Mouse (Mus musculus) Muller cell, postnatal 12 days (primary cell): ENCODE data around the gene Chaf1a.
"Not testable (repeated sequence)": the region's sequence is repeated elsewhere in the genome, so short reads cannot be mapped to it uniquely, and the experiment has no call there.

Experiments used
- DNase-seq: peaks from one replicate; pipeline ENCODE4 v3.0.0-alpha.2; 2015; ENCODE audit errors: inconsistent ontology term

Chaf1a gene

GRCm38 (mm10) chr17:56092312-56092711 is 52.1 kb downstream of the Chaf1a start:
- no peak for DNase-seq

DNA sequence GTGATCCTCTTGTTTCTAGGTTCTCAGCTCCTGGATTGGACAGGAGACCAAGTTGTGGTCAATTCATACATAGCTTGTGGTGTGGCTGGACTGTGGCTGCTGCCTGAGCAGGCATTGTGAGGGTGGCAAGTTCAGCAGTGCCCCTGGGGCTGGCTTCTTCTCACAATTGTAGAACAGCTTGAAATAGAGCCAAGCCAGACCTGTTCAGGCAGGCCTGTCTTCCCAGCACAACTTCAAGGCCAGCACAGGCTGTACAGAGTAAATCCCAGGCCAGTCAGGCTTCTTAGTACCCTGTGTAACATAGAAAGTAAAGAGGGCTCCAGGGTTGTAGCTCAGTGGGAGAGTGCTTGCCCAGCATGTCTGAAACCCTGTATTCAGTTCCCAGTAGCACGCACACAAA is 52.6 kb downstream of the Chaf1a start:
- DNase-seq: peak; percentile 79

DNA sequence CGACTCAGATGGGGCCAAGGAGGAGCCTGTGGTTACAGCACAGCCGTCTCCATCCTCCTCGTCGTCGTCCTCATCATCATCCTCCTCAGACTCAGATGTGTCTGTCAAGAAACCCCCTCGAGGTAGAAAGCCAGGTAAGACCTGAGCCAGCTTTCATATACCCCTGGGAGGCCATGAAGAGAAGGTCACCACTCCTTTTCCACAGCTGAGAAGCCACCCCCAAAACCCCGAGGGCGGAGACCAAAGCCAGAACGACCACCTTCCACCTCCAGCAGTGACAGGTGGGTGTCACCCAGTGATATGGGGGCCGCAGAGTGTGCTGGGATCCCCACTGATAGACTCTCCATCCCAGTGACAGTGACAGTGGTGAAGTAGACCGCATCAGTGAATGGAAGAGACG is 56.6 kb downstream of the Chaf1a start:
- no peak for DNase-seq

GRCm38 (mm10) chr17:56098180-56098579 is 57.9 kb downstream of the Chaf1a start:
- no peak for DNase-seq

GRCm38 (mm10) chr17:56098711-56099572 is 58.7 kb downstream of the Chaf1a start:
- DNase-seq: no peak

- DNase-seq: no peak
These were observed 60.6 kb downstream of the Chaf1a start for GRCm38 (mm10) chr17:56100811-56101210.

GRCm38 (mm10) chr17:56102158-56102557 is 61.9 kb downstream of the Chaf1a start:
- DNase-seq: no peak

DNA sequence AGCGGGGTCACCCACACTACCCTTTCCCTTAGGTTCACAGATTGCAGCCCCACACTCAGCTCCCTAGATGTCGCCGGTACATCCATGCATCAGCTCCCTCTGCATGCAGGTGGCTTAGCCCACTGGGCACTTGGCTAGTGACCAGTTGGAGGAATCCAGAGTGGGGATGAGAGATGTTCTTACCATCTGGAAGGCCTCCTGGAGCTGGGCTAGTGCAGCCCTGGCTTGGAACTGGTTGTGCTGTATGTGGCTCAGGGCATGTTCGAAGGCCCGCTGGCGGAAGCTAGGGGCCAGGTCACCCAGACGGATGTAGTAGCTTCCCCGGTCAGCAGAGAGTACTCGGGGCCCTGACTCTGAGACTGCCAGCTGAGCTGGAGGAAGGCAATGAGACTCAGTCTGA is 62.7 kb downstream of the Chaf1a start:
- no peak for DNase-seq

- DNase-seq: no peak
These were observed 63.4 kb downstream of the Chaf1a start for GRCm38 (mm10) chr17:56103465-56104285.

DNA sequence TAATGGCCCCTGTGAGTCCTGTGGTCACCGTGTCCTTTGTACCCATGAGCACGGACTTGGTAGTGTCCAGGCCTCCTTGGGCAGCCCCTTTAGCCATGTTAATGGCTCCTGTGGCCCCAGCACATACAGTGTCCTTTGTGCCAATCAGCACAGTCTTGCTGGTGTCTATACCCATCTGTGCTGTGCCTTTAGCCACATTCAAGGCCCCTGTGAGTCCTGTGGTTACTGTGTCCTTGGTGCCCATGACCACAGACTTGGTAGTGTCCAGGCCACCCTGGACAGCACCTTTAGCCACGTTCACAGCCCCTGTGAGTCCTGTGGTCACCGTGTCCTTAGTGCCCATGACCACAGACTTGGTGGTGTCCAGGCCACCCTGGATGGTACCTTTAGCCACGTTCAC is 64.6 kb downstream of the Chaf1a start:
- not testable (repeated sequence) for DNase-seq

DNA sequence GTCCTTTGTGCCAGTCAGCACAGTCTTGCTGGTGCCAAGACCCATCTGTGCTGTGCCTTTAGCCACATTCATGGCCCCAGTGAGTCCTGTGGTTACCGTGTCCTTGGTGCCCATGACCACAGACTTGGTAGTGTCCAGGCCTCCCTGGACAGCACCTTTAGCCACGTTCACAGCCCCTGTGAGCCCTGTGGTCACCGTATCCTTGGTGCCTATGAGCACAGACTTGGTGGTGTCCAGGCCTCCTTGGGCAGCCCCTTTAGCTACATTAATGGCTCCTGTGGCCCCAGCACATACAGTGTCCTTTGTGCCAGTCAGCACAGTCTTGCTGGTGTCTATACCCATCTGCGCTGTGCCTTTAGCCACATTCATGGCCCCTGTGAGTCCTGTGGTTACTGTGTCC is 66.2 kb downstream of the Chaf1a start:
- DNase-seq: not testable (repeated sequence)

- DNase-seq: no peak
These were observed 66.7 kb downstream of the Chaf1a start for GRCm38 (mm10) chr17:56106981-56107380.

- no peak for DNase-seq
These were observed 67.5 kb downstream of the Chaf1a start for GRCm38 (mm10) chr17:56107736-56108135.

- peak; percentile 55 for DNase-seq
These were observed 68.2 kb downstream of the Chaf1a start for GRCm38 (mm10) chr17:56108334-56109044.

DNA sequence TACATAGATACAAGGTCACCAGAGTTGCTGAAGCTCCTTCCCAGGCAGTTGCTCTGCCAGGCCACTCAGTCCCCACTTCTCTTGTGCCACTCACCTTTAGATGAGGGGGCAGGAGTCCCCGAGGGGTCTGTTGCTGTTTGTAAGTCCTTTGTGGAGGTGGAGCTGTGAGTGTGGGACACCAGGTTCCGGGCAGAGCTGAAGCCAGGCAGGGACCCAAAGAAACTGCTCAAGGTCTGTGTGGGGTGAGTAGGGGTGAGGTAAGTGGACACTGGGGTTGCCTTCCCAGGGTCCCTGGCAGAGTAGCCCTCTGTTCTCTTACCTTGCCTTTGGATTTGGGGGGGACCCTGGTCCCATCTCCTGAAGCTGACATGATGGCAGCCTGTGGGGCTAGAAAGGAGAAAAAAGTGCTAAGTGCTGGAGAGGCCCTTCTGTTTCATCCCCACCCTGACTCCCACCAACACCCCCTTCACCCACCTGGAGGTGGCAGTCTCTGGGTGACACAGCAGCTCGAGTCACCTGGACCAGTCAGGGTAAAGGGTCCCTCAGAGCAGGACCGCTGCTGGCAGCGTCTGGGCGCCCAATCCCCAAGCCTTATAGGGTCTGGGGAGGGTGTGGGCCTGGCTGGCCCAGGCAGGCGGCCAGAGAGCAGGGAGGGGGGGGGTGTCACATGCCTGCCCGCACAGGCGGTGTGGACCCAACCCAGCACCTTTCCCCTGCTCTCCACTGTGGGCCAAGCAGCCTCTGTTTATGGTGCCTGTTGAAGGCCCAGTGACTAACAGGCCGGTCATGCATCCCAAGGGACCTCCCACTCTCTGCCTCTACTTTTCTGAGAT is 69.2 kb downstream of the Chaf1a start, which contains the start of gene Plin4:
TSS of gene Plin4 (minus strand) at position 585 of the 833 bp plus-strand sequence.
- DNase-seq: peak; percentile 54

GRCm38 (mm10) chr17:56110571-56110970 is 70.3 kb downstream of the Chaf1a start:
- DNase-seq: peak; percentile 29

DNA sequence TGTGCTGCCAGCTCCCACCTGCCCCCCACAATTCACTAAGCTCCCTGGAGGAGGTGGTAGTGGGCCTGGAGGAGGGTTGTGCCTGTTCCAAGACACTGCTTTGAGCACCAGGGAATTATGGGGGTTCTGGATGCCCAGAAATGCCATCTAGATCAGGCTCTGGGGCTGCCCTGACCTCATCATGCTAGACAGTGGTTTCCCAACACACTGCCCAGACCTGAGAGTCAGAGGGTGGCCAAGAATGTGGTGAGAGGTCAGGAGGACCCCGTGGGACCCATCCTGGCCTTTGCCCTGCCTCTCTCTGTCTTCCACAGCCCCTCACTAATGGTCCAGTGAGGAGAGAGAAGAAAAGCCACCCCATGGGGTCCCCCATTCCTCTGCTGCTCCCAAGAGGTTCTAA is 70.8 kb downstream of the Chaf1a start:
- no peak for DNase-seq

DNA sequence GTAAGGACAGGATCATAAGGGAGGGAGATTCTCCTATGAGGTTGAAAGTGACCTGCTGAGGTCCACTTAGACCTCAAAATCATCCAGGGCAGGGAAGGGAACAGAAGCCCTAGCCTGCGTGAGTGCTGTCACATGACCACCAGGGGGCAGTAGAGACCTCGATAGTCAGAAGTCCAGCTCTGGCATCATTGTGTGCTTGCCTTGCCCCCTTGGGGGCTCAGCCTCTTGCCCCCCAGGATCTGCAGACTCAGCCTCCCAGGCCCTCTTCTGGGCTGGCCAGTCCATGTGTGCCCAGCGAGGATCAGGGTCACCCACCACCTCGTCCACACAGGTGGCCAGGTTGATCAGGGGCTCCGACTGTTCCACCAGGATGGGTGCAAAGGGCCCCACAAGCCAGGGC is 71.6 kb downstream of the Chaf1a start:
- no peak for DNase-seq

DNA sequence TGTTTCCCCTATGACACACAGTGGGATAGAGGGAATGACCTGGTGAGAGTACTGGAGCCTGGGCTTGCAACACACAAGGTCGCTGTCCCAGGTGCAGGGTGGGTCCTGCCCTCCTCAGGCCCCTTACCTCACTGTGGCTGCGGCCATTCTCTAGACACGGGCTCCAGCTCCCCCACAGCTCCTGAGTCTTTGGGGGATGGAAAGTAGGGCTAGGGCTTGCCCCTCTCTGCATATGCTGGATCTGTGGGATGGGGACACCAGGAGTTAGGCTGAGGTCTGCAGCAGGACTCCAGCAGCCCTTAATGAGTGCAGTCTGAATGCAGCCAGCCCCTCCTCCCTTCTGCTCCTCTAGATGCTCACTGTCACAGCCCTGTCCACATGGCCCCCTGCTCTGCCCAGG is 72.5 kb downstream of the Chaf1a start:
- DNase-seq: no peak

DNA sequence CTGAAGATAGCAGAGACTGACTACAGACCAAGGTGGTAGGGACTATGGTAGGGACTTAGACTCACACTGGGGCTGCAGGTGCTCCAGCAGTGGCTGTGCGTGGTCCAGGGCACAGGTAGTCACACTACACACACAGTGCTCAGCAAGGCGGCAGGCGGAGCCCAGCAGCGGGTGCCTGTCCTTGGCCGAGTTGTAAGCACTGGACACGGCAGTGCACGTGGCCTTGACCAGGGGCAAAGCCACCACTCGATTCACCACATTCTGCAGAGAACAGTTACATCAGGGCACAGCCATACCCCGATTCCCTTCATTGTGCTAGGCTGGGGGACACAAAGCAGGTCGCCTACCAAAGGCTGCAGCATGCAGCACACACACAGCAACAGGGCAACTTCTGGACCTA is 76.0 kb downstream of the Chaf1a start:
- no peak for DNase-seq

DNA sequence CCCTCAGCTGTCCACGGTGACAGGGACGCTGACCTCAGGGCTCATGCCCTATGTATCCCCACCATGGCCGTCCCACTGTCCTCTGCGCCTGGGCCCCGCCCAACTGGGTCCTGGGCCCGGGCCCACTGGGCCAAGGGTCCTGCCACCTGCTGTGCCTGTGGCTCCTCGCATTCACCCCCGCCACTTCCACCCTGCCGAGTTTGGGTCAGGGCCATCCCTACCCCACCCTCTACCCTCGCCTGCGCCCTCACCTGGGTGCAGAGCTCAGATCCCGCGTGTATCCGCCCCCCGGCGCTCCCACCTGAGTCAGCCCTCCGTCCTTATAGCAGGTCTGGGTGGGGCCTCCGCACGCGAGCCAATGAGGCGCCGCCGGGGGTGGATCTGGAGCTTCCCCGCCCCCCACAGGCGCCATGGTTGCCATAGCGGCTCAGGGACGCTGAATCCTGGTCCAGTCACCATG is 77.0 kb downstream of the Chaf1a start, which contains the start of gene Plin5:
TSS of gene Plin5 (minus strand) at position 346 of the 460 bp plus-strand sequence.
- peak; percentile 74 for DNase-seq
